Mouse (Mus musculus): ENCODE data around the gene Lrtm1. TPM values are rescaled to one million over a fixed set of nuclear protein-coding genes. Genes with fewer than 3 reads are reported as not detected.

Lrtm1 gene
- polyA plus RNA-seq (2012; ENCODE audit: insufficient read depth, insufficient read length, missing spikeins) = not detected in 2 replicates

DNA sequence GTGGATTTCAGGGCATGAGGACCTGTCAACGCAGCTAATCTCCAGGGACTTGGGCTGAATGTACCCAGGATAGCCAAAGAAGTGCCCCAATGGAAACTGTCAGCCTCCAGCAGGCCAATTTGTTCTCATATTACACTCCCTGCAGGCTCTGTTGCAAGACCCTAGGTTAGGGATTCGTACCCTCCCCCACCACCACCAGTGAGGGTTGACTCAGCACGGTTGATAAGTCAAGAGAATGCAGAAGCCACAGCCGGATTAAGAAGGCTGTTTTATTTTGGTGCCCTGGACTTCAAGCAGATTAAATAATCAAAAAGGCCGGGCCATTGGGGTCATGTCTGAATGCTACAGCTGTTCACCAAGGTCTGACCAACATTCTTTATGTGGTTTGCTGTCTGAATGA lies at the start of gene Lrtm1:
Lrtm1 (plus strand) TSS at position 326 of the 400 bp plus-strand sequence.
- Histone ChIP-seq H3K4me3 (ENCODE audit: insufficient read depth, low read length) (no peak within 1 kb of the TSS), H3K4me1 (ENCODE audit: control insufficient read depth, insufficient read depth, low read length) (no peaks in the 10 kb centered on the region), H3K27ac (ENCODE audit: insufficient read depth, low read depth, low read length) (no peak within 1 kb of the TSS)
- TF ChIP-seq POLR2A (IDR thresholded peaks at IDR 0.05; ENCODE audit: borderline replicate concordance, low read depth, low read length) = no peak
- TF ChIP-seq CTCF (IDR thresholded peaks at IDR 0.05; ENCODE audit: low read depth, low read length) = no peak

- no peaks in the 10 kb centered on the region for H3K4me1 ChIP-seq (ENCODE audit: control insufficient read depth, insufficient read depth, low read length)
- TF ChIP-seq CTCF (IDR thresholded peaks at IDR 0.05; ENCODE audit: low read depth, low read length) (no peak), POLR2A (IDR thresholded peaks at IDR 0.05; ENCODE audit: borderline replicate concordance, low read depth, low read length) (no peak)
- H3K27ac ChIP-seq (ENCODE audit: insufficient read depth, low read depth, low read length) = no peak overlapping the region
- H3K4me3 ChIP-seq (ENCODE audit: insufficient read depth, low read length) = no peak overlapping the region
These were observed 48.8 kb upstream of the Lrtm1 start for GRCm38 (mm10) chr14:28969247-28969646.

DNA sequence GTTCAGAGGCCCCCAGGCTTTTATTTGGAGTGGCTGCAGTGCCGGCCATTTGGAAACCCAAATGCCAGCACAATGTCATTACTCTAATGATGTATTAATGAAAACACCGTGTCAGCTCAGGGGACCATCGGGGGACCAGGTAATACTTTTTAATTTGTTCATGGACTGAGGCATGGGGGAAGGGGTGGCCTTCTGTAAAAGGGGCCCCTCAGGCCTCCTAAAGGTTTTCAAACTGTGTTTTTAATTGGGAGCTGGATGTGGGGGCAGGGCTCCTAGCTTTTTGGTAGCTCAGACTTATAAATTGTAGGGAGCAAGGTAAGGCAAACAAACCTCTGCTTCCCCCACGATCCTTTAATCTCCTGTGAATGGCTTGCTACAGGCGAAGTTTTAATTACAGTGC lies 45.4 kb upstream of the Lrtm1 start:
- TF ChIP-seq POLR2A (IDR thresholded peaks at IDR 0.05; ENCODE audit: borderline replicate concordance, low read depth, low read length) (no peak), CTCF (IDR thresholded peaks at IDR 0.05; ENCODE audit: low read depth, low read length) (no peak)

GRCm38 (mm10) chr14:28979230-28979629 lies 38.8 kb upstream of the Lrtm1 start:
- Histone ChIP-seq H3K4me1 (ENCODE audit: control insufficient read depth, insufficient read depth, low read length) (no peaks in the 10 kb centered on the region), H3K27ac (ENCODE audit: insufficient read depth, low read depth, low read length) (no peak overlapping the region), H3K4me3 (ENCODE audit: insufficient read depth, low read length) (no peak overlapping the region)
- no peak for TF ChIP-seq CTCF (IDR thresholded peaks at IDR 0.05; ENCODE audit: low read depth, low read length)
- no peak for TF ChIP-seq POLR2A (IDR thresholded peaks at IDR 0.05; ENCODE audit: borderline replicate concordance, low read depth, low read length)

More for the DNA sequence above, 45.4 kb upstream of the Lrtm1 start:
- H3K27ac ChIP-seq (ENCODE audit: insufficient read depth, low read depth, low read length) = no peak overlapping the region
- H3K4me3 ChIP-seq (ENCODE audit: insufficient read depth, low read length) = no peak overlapping the region
- H3K4me1 ChIP-seq (ENCODE audit: control insufficient read depth, insufficient read depth, low read length) = no peaks in the 10 kb centered on the region

GRCm38 (mm10) chr14:28980482-28980881 lies 37.5 kb upstream of the Lrtm1 start:
- TF ChIP-seq POLR2A (IDR thresholded peaks at IDR 0.05; ENCODE audit: borderline replicate concordance, low read depth, low read length) = no peak
- TF ChIP-seq CTCF (IDR thresholded peaks at IDR 0.05; ENCODE audit: low read depth, low read length) = no peak
- no peaks in the 10 kb centered on the region for H3K4me1 ChIP-seq (ENCODE audit: control insufficient read depth, insufficient read depth, low read length)
- H3K4me3 ChIP-seq (ENCODE audit: insufficient read depth, low read length) = no peak overlapping the region
- no peak overlapping the region for H3K27ac ChIP-seq (ENCODE audit: insufficient read depth, low read depth, low read length)

GRCm38 (mm10) chr14:28984276-28984675 lies 33.7 kb upstream of the Lrtm1 start:
- no peak overlapping the region for H3K27ac ChIP-seq (ENCODE audit: insufficient read depth, low read depth, low read length)
- H3K4me3 ChIP-seq (ENCODE audit: insufficient read depth, low read length) = no peak overlapping the region
- no peaks in the 10 kb centered on the region for H3K4me1 ChIP-seq (ENCODE audit: control insufficient read depth, insufficient read depth, low read length)
- TF ChIP-seq CTCF (IDR thresholded peaks at IDR 0.05; ENCODE audit: low read depth, low read length) (no peak), POLR2A (IDR thresholded peaks at IDR 0.05; ENCODE audit: borderline replicate concordance, low read depth, low read length) (no peak)

DNA sequence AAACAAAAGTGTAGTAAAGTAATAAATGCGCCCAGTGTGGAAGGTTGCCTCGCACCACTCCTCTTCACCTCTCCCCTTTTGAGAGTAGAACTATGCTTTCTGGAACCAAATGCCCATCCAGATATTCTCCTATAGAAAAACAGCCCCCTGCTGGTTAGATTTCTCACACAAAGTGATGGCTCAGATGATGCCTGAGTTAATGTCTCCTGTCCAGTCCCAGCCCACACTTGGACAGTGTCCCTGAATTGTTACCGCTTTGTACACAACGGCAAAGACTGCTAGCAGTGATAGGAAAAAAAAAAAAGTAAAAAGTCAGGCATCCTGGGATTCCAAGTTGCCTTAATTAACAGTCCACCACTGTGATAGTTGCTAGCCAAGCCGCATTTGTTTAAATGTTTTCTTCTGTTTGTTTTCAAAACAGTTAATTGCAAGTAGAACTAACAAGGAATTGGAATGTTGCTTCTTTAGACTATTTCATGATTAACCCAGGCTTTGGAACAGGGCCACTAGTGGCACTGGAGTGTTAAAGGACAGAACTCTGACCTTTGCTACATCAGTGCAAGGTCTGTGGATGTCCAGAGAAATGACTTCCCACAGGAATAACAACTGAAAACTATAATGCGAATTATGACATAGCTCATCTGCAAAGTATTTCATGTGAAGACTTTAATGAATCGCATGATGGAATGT lies 29.7 kb upstream of the Lrtm1 start:
- Histone ChIP-seq H3K27ac (ENCODE audit: insufficient read depth, low read depth, low read length) (no peak overlapping the region), H3K4me3 (ENCODE audit: insufficient read depth, low read length) (no peak overlapping the region), H3K4me1 (ENCODE audit: control insufficient read depth, insufficient read depth, low read length) (no peaks in the 10 kb centered on the region)
- TF ChIP-seq CTCF (IDR thresholded peaks at IDR 0.05; ENCODE audit: low read depth, low read length) = no peak
- TF ChIP-seq POLR2A (IDR thresholded peaks at IDR 0.05; ENCODE audit: borderline replicate concordance, low read depth, low read length) = no peak

- no peak overlapping the region for H3K27ac ChIP-seq (ENCODE audit: insufficient read depth, low read depth, low read length)
These were observed 21.4 kb upstream of the Lrtm1 start for GRCm38 (mm10) chr14:28996569-28996968.

DNA sequence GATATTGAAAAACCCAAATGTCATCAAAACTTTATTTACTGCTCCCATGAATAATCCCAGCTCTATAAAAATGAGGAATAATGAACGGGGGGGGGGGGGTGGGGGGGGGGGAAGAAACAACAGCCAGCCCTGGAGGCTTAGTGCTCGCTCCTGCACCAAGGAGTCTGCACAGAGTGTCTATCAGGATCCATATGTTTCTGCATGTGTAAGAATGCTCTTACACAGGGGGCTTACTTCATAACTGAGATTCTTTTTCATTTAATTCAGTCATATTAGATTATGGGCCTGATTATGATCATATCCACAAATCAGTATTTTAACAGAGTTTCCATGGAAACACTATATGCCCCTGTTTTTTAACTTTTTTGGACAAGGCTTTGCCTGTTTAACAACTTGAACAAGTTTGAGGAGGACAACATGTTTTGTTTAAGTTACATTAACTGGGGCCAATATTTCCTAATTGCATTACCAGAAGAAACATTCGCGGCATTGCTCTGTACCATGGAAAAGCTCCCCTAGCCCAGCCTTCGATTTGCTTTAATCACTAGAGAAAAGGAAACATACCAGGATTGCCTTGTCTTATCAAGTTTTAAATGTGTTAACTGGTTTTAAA lies 12.7 kb upstream of the Lrtm1 start:
- no peak overlapping the region for H3K27ac ChIP-seq (ENCODE audit: insufficient read depth, low read depth, low read length)
- H3K4me1 ChIP-seq (ENCODE audit: control insufficient read depth, insufficient read depth, low read length) = no peaks in the 10 kb centered on the region
- TF ChIP-seq POLR2A (IDR thresholded peaks at IDR 0.05; ENCODE audit: borderline replicate concordance, low read depth, low read length) = no peak
- no peak for TF ChIP-seq CTCF (IDR thresholded peaks at IDR 0.05; ENCODE audit: low read depth, low read length)

More at GRCm38 (mm10) chr14:28996569-28996968, 21.4 kb upstream of the Lrtm1 start:
- H3K4me1 ChIP-seq (ENCODE audit: control insufficient read depth, insufficient read depth, low read length) = no peaks in the 10 kb centered on the region
- no peak for TF ChIP-seq CTCF (IDR thresholded peaks at IDR 0.05; ENCODE audit: low read depth, low read length)
- TF ChIP-seq POLR2A (IDR thresholded peaks at IDR 0.05; ENCODE audit: borderline replicate concordance, low read depth, low read length) = no peak
- no peak overlapping the region for H3K4me3 ChIP-seq (ENCODE audit: insufficient read depth, low read length)

DNA sequence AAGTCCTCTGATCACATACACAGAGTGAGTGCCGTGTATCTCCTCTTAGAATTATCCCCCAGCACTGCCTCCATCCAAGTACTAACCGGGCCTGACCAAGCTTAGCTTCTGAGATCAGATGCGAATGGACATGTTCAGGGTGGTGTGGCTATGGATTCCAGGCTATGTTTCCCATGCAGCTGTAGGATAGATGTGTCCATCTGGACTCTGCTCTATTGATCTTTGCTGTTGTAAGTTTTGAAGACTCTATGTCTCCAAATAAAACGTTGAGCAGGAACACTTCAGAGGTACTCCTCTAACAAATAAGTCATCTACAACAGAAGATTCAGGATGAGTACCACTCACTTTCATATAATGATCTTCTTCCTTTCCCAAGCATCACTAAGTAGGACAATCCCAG lies 8.4 kb upstream of the Lrtm1 start:
- Histone ChIP-seq H3K4me1 (ENCODE audit: control insufficient read depth, insufficient read depth, low read length) (no peaks in the 10 kb centered on the region), H3K4me3 (ENCODE audit: insufficient read depth, low read length) (no peak overlapping the region), H3K27ac (ENCODE audit: insufficient read depth, low read depth, low read length) (no peak overlapping the region)
- no peak for TF ChIP-seq CTCF (IDR thresholded peaks at IDR 0.05; ENCODE audit: low read depth, low read length)
- no peak for TF ChIP-seq POLR2A (IDR thresholded peaks at IDR 0.05; ENCODE audit: borderline replicate concordance, low read depth, low read length)

More for the DNA sequence above, 12.7 kb upstream of the Lrtm1 start:
- H3K4me3 ChIP-seq (ENCODE audit: insufficient read depth, low read length) = no peak overlapping the region

Measured in bone marrow macrophage, adult 2 months (primary cell).